Mouse (Mus musculus) olfactory bulb, adult 2 months (tissue): ENCODE results near the gene Lsm4. TPM values are rescaled to one million over a fixed set of nuclear protein-coding genes. Genes with fewer than 3 reads are reported as not detected.
A peak's percentile ranks its signal among the peaks of the same experiment; 100 is the strongest.

Source experiments
- H3K27ac ChIP-seq: fragments of 200-500 bp; 2 replicates; pipeline ENCODE4 v1.5.1; 2012; ENCODE audit warnings: low read depth, low read length; ENCODE audit not compliant: insufficient read depth
- H3K4me1 ChIP-seq: fragments of 200-500 bp; 2 replicates; pipeline ENCODE4 v1.6.1; 2012; ENCODE audit warnings: low read length; ENCODE audit not compliant: control insufficient read depth, insufficient read depth
- H3K4me3 ChIP-seq: fragments of 200-500 bp; 2 replicates; pipeline ENCODE4 v1.5.1; 2012; ENCODE audit warnings: mild to moderate bottlenecking, low read depth, low read length, moderate library complexity; ENCODE audit not compliant: insufficient read depth
- CTCF ChIP-seq: fragments of 200-500 bp; IDR thresholded peaks from 2 replicates; pipeline ENCODE4 v1.5.1; 2012; ENCODE audit warnings: low read depth, mild to moderate bottlenecking, low read length, moderate library complexity; ENCODE audit not compliant: insufficient read depth
- POLR2A ChIP-seq: fragments of 200-500 bp; IDR thresholded peaks from 2 replicates; pipeline ENCODE4 v1.6.1; 2012; ENCODE audit warnings: mild to moderate bottlenecking, low read depth, low read length, moderate library complexity; ENCODE audit not compliant: insufficient read depth
- WGBS: fragments of 180-500 bp; shearing (Covaris S2); methylation state at CpG from one replicate; pipeline ENCODE4 v1.1.7; 2018; 5-methylcytosine and 5-hydroxymethylcytosine counted together
- polyA plus RNA-seq: library from polyadenylated mRNA; stranded (reverse); fragments of >200 nt; gene quantifications from 2 replicates; pipeline ENCODE4 v1.2.4, GENCODE M21; 2012; ENCODE audit warnings: low replicate concordance; ENCODE audit not compliant: missing spikeins, insufficient read depth, insufficient read length

Lsm4 gene
- polyA plus RNA-seq, 1 experiment = not detected

GRCm38 (mm10) chr8:70657214-70657613 lies 15.8 kb upstream of the Lsm4 start:
- peaks cover 18% of the 10 kb centered on the region for H3K4me1 ChIP-seq
- H3K4me3 ChIP-seq = no peak overlapping the region
- 96% methylated on average over 3 of the region's 3 CpGs for WGBS
- no peak for TF ChIP-seq CTCF
- TF ChIP-seq POLR2A = no peak
- no peak overlapping the region for H3K27ac ChIP-seq

GRCm38 (mm10) chr8:70657739-70658138 lies 15.3 kb upstream of the Lsm4 start:
- no peak overlapping the region for H3K27ac ChIP-seq
- no peak overlapping the region for H3K4me3 ChIP-seq
- WGBS = 87% methylated on average over 2 of the region's 2 CpGs
- H3K4me1 ChIP-seq = peaks cover 18% of the 10 kb centered on the region
- TF ChIP-seq CTCF (no peak), POLR2A (no peak)

GRCm38 (mm10) chr8:70658897-70659603 lies 14.0 kb upstream of the Lsm4 start:
- Histone ChIP-seq H3K4me1 (peaks cover 18% of the 10 kb centered on the region), H3K4me3 (peak overlapping the region; percentile 78), H3K27ac (no peak overlapping the region)
- peak; percentile 13; the same call in 1 of the 2 replicates for TF ChIP-seq CTCF
- no peak for TF ChIP-seq POLR2A
- 1% methylated on average over 31 of the region's 31 CpGs for WGBS

GRCm38 (mm10) chr8:70659604-70660272 lies 13.3 kb upstream of the Lsm4 start:
- Histone ChIP-seq H3K27ac (no peak overlapping the region), H3K4me1 (peaks cover 18% of the 10 kb centered on the region), H3K4me3 (peak overlapping the region; percentile 78)
- TF ChIP-seq POLR2A = no peak
- no peak for TF ChIP-seq CTCF
- 1% methylated on average over 44 of the region's 44 CpGs for WGBS

- 8% methylated on average over 14 of the region's 14 CpGs for WGBS
- TF ChIP-seq POLR2A (no peak), CTCF (no peak)
- no peak within 1 kb of the TSS for H3K27ac ChIP-seq
Measured at GRCm38 (mm10) chr8:70660273-70660725, 12.7 kb upstream of the Lsm4 start, which contains the start of gene Pgpep1. Gene Pgpep1, minus strand, starts transcription at chr8:70660388.

GRCm38 (mm10) chr8:70663691-70664090 lies 9.4 kb upstream of the Lsm4 start:
- peaks cover 14% of the 10 kb centered on the region for H3K4me1 ChIP-seq
- H3K4me3 ChIP-seq = no peak overlapping the region
- H3K27ac ChIP-seq = no peak overlapping the region
- 39% methylated on average over 4 of the region's 4 CpGs for WGBS
- TF ChIP-seq POLR2A (no peak), CTCF (no peak)

More at GRCm38 (mm10) chr8:70660273-70660725, 12.7 kb upstream of the Lsm4 start, which contains the start of gene Pgpep1:
- Histone ChIP-seq H3K4me1 (peaks cover 18% of the 10 kb centered on the region), H3K4me3 (peak within 1 kb of the TSS; percentile 78)

- TF ChIP-seq CTCF (no peak), POLR2A (no peak)
- Histone ChIP-seq H3K4me1 (peaks cover 9% of the 10 kb centered on the region), H3K27ac (no peak overlapping the region), H3K4me3 (no peak overlapping the region)
- 80% methylated on average over 3 of the region's 3 CpGs for WGBS
Measured at GRCm38 (mm10) chr8:70664631-70665030, 8.4 kb upstream of the Lsm4 start.

- 83% methylated on average over 2 of the region's 2 CpGs for whole genome bisulfite sequencing
- no peak for TF ChIP-seq CTCF
- TF ChIP-seq POLR2A = no peak
- H3K4me3 ChIP-seq = no peak overlapping the region
Measured at GRCm38 (mm10) chr8:70665599-70665998, 7.4 kb upstream of the Lsm4 start.

GRCm38 (mm10) chr8:70667071-70667470 lies 6.0 kb upstream of the Lsm4 start:
- WGBS = 51% methylated on average over 5 of the region's 5 CpGs
- TF ChIP-seq POLR2A (no peak), CTCF (no peak)
- no peaks in the 10 kb centered on the region; the same call in 1 of the 2 replicates for H3K4me1 ChIP-seq
- no peak overlapping the region for H3K4me3 ChIP-seq
- H3K27ac ChIP-seq = no peak overlapping the region

More at GRCm38 (mm10) chr8:70665599-70665998, 7.4 kb upstream of the Lsm4 start:
- no peaks in the 10 kb centered on the region for H3K4me1 ChIP-seq
- H3K27ac ChIP-seq = no peak overlapping the region
